Mouse (Mus musculus): ENCODE measurements around the gene Kcnj1. TPM values are rescaled to one million over a fixed set of nuclear protein-coding genes. Genes with fewer than 3 reads are reported as not detected.

The Kcnj1 gene
- polyA plus RNA-seq, 1 experiment, result not detected

- no peaks in the 10 kb centered on the region; the same call in 1 of the 2 replicates for H3K4me1 ChIP-seq (ENCODE audit: control insufficient read depth, insufficient read depth, insufficient read length, low read length)
- no peak overlapping the region for H3K4me3 ChIP-seq (ENCODE audit: insufficient read depth, low read depth, low read length)
- no peak overlapping the region for H3K27ac ChIP-seq (replicated peaks; ENCODE audit: low read depth, low read length)
Observed at GRCm38 (mm10) chr9:32412836-32413580, 40.7 kb downstream of the Kcnj1 start.

DNA sequence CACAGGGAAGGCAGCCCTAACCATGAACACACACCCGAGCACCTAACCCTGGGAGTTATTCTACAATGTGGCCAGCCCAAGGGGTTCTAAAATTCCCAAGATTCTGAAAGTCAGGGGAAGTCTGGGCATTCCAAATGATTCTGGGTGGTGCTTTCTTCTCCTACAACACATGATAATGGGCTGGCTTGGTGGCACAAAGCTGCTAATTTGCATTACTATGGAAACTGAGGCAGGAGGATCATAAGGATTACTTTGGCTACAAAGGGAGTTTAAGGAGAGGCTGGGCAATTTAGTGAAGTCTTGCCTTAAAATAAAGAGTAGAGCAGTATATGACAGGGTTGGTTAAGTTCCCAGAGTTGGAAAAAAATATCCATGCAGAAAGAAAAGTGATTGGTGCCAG is 42.7 kb downstream of the Kcnj1 start:
- H3K4me3 ChIP-seq (ENCODE audit: insufficient read depth, low read depth, low read length), result no peak overlapping the region
- H3K27ac ChIP-seq (replicated peaks; ENCODE audit: low read depth, low read length), result no peak overlapping the region
- H3K4me1 ChIP-seq (ENCODE audit: control insufficient read depth, insufficient read depth, insufficient read length, low read length), result no peaks in the 10 kb centered on the region

GRCm38 (mm10) chr9:32415952-32416351 is 43.7 kb downstream of the Kcnj1 start:
- Histone ChIP-seq H3K4me1 (ENCODE audit: control insufficient read depth, insufficient read depth, insufficient read length, low read length) (no peaks in the 10 kb centered on the region), H3K27ac (replicated peaks; ENCODE audit: low read depth, low read length) (no peak overlapping the region), H3K4me3 (ENCODE audit: insufficient read depth, low read depth, low read length) (no peak overlapping the region)

DNA sequence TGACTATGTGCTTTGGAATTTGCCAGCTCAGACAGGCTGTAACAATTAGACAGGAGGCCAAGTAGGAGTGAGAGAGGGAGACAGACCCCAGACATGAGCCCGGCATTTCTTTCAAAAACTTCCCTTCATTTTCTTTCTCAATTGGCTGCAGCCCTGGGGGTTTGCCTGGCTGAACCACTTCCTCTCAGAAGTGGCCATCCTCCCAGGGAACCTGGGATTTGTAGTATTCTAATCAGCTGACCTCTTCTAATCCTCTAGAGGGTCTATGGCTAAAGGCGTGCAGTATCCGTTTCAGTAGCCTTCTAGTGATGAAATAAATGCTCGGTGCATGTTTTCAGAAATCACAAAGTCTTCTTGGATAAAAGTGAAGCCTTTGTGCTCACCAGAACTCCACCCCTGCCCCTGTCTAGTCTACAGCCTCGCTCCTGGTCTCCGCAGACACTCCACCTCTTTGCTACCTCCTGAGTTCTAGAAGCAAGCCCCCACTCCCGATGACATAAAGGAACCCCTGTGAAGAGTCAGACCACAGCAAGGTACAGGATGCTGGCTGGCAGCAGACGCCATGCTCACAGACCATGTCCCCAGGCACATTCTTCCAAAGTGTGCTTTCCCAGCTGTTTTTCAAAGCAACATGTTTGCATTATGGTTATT is 45.3 kb downstream of the Kcnj1 start:
- H3K27ac ChIP-seq (replicated peaks; ENCODE audit: low read depth, low read length), result no peak overlapping the region
- no peak overlapping the region for H3K4me3 ChIP-seq (ENCODE audit: insufficient read depth, low read depth, low read length)
- no peaks in the 10 kb centered on the region for H3K4me1 ChIP-seq (ENCODE audit: control insufficient read depth, insufficient read depth, insufficient read length, low read length)

- no peaks in the 10 kb centered on the region; the same call in 1 of the 2 replicates for H3K4me1 ChIP-seq (ENCODE audit: control insufficient read depth, insufficient read depth, insufficient read length, low read length)
- no peak overlapping the region for H3K4me3 ChIP-seq (ENCODE audit: insufficient read depth, low read depth, low read length)
- no peak overlapping the region for H3K27ac ChIP-seq (replicated peaks; ENCODE audit: low read depth, low read length)
Observed at GRCm38 (mm10) chr9:32420711-32421110, 48.4 kb downstream of the Kcnj1 start.

DNA sequence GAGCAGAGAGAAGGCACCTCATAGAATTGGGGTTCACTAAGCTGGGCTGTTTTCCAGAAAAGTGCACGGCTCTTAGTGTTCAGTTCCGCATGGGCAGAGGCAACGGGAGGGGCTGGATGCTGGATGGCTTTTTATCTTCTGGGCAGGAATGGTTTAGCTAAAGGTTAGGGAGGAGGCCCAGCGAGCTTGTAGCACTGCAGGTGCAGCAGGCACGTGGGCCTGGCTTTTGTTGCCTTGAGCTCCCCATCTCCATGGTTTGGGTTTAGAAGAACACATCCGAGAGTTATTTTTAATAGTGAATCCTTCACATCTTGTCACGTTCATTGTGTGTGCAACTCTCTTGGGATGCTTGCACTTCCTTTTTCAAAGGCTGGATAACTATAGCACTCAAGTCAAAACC is 53.0 kb downstream of the Kcnj1 start:
- Histone ChIP-seq H3K4me1 (ENCODE audit: control insufficient read depth, insufficient read depth, insufficient read length, low read length) (no peaks in the 10 kb centered on the region; the same call in 1 of the 2 replicates), H3K4me3 (ENCODE audit: insufficient read depth, low read depth, low read length) (no peak overlapping the region), H3K27ac (replicated peaks; ENCODE audit: low read depth, low read length) (no peak overlapping the region; the same call in 1 of the 2 replicates)

- Histone ChIP-seq H3K4me1 (ENCODE audit: control insufficient read depth, insufficient read depth, insufficient read length, low read length) (peaks cover 6% of the 10 kb centered on the region), H3K27ac (replicated peaks; ENCODE audit: low read depth, low read length) (no peak overlapping the region), H3K4me3 (ENCODE audit: insufficient read depth, low read depth, low read length) (no peak overlapping the region)
Observed at GRCm38 (mm10) chr9:32431061-32431460, 58.8 kb downstream of the Kcnj1 start.

DNA sequence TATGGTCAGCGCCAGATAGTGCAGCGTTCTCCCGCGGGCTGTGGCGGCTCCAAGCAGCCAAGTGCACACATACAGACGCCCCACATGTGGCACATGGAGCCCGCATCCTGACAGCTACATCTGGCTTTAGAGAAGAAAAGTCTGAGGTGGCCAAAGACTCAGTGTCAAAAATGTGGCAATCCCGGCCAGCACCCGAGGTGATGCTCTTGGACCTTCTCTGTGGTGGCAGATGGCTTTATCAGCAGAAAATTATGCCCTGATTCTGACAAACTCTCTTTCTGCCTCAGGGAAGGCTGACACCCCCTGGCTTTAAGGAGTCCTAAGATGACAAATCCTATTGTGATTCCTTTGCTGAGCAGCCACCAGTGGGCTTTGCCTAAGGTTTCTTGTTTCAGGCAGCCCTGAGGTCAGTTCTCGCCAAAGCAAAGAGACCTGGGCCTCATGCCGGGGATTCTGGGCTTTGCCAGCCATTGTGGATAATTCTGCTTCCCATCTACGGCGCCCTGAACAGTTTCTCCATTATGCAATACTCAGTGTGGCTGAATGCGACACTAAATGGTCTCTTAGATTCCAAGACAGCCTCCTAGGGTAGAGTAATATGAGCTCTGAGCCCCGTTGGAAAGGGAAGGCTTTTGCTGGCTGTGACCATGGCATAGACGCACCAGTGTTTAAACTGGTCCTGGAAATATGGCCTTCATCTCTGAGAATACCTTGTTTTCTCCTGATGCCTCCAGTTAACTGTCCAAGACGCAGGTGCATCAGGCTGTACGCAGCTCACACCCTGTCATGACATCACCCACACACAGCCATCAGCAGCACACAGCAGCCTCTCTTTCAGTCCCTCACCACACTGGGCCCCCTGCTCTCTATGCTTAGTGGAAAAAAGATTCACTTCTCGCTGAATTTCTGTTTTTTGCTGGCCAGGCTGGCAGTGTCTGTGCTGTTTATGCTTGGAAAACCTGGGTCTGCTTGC is 62.2 kb downstream of the Kcnj1 start:
- no peak overlapping the region for H3K4me3 ChIP-seq (ENCODE audit: insufficient read depth, low read depth, low read length)
- H3K4me1 ChIP-seq (ENCODE audit: control insufficient read depth, insufficient read depth, insufficient read length, low read length), result peaks cover 6% of the 10 kb centered on the region
- no peak overlapping the region for H3K27ac ChIP-seq (replicated peaks; ENCODE audit: low read depth, low read length)

DNA sequence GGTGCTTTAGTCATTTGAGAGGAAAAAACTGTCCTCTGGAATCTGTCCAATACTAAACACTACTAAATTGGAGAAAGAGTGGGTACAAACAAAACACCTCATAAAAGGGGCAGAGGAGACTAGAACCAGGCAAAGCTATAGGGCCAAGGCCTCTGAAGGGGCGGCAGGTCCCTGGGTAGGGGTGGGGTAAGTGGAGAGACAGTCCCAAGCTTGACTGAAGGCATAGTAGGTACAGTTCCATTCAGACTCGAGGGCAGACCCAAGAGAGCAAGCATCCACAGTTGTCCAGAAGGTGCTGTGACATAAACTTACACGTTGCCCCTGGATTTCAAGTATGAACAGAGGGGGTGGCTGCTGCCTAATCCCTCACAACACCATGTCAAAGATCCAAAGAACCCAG is 70.8 kb downstream of the Kcnj1 start:
- Histone ChIP-seq H3K27ac (replicated peaks; ENCODE audit: low read depth, low read length) (no peak overlapping the region), H3K4me1 (ENCODE audit: control insufficient read depth, insufficient read depth, insufficient read length, low read length) (no peaks in the 10 kb centered on the region; the same call in 1 of the 2 replicates), H3K4me3 (ENCODE audit: insufficient read depth, low read depth, low read length) (no peak overlapping the region)

DNA sequence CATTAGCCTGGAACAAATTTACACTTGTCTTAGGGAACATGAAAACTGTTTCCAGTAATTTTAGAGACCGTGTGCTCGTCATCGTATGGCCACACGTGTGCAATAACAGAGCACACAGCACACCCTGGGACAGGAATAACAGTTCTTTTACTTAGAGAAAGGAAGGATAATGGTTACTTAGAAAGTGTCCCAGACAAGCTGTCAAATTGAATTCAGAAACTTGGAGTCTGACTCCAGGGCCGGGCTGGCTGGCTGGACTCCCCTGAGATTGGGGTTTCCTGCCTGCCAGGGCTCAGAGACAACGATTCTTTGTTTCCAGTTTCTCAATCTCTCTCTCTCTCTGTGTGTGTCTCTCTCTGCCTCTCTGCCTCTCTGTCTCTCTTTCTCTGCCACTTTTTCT is 71.5 kb downstream of the Kcnj1 start:
- Histone ChIP-seq H3K27ac (replicated peaks; ENCODE audit: low read depth, low read length) (no peak overlapping the region), H3K4me1 (ENCODE audit: control insufficient read depth, insufficient read depth, insufficient read length, low read length) (no peaks in the 10 kb centered on the region; the same call in 1 of the 2 replicates)

DNA sequence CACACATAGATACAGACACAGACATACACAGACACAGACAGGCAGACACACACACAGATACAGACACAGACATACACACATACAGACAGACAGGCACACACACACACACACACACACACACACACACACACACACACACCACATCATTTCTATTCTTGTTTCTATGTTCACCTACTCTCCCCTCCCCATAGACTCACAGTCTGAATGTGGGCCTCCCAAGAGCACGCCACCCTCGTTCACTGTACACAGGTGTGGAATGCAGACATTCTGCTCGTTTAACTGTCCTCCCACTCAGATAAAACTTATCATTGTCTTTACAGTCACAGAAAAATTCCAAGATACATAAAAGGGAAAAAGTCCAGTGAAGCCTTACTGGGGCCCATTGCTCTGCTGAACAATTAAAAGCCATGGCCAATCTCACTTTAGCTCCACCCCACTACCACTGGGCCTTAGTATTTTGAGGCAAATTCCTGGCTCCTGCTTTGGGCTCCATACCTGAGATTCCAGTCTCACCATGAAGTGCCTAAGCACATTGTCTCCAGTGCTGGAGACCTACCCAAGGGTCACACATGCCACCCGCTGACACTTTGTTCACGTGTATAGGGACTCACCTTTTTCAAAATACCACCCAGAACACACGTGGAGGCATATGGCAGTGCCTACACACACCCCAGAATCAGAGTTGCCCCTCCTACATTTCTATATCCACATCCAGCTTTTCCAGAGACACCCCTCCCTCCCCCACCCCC is 72.3 kb downstream of the Kcnj1 start:
- H3K4me1 ChIP-seq (ENCODE audit: control insufficient read depth, insufficient read depth, insufficient read length, low read length), result no peaks in the 10 kb centered on the region; the same call in 1 of the 2 replicates
- no peak overlapping the region for H3K4me3 ChIP-seq (ENCODE audit: insufficient read depth, low read depth, low read length)
- no peak overlapping the region for H3K27ac ChIP-seq (replicated peaks; ENCODE audit: low read depth, low read length)

More for the DNA sequence above, 71.5 kb downstream of the Kcnj1 start:
- no peak overlapping the region for H3K4me3 ChIP-seq (ENCODE audit: insufficient read depth, low read depth, low read length)

GRCm38 (mm10) chr9:32445789-32446188 is 73.5 kb downstream of the Kcnj1 start:
- Histone ChIP-seq H3K4me1 (ENCODE audit: control insufficient read depth, insufficient read depth, insufficient read length, low read length) (no peaks in the 10 kb centered on the region; the same call in 1 of the 2 replicates), H3K27ac (replicated peaks; ENCODE audit: low read depth, low read length) (no peak overlapping the region), H3K4me3 (ENCODE audit: insufficient read depth, low read depth, low read length) (no peak overlapping the region)

GRCm38 (mm10) chr9:32448766-32449165 is 76.5 kb downstream of the Kcnj1 start:
- H3K27ac ChIP-seq (replicated peaks; ENCODE audit: low read depth, low read length), result no peak overlapping the region
- no peaks in the 10 kb centered on the region; the same call in 1 of the 2 replicates for H3K4me1 ChIP-seq (ENCODE audit: control insufficient read depth, insufficient read depth, insufficient read length, low read length)
- no peak overlapping the region for H3K4me3 ChIP-seq (ENCODE audit: insufficient read depth, low read depth, low read length)
